Mouse (Mus musculus): Measurements from ENCODE around the gene Arhgef2. TPM values are rescaled to one million over a fixed set of nuclear protein-coding genes. Genes with fewer than 3 reads are reported as not detected.

Gene Arhgef2
- polyA plus RNA-seq, 1 experiment from 2014 or later = 127 TPM

DNA sequence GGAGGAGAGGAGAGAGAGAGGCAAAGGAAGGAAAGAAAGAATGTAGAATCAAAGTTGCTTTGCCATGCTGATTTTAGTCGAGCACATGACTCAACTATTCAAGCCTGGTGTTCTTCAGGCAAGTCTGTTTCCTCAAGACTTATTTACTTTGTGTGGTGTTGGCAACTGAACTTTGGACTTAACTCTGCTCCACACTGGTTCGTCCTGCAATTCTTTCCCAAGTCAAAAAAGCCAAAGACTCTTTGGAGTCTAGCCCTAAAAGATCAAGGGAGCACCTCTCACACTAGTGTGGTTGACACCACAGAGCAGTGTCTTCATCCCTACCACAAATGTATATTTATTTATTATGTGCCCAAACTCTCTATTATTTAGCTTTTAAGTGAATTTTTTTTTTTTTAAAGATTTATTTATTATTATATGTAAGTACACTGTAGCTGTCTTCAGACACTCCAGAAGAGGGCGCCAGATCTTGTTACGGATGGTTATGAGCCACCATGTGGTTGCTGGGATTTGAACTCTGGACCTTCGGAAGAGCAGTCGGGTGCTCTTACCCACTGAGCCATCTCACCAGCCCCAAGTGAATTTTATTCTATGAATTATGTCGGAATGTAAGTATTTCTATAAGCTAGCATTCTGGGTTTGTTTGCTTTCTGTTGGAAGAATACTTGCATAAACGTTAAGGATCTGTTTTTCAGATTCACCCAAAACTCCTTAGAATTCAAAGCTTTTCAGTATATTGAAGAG, 78.6 kb downstream of the Arhgef2 start:
- peak overlapping the region; percentile 99 for H3K4me3 ChIP-seq (ENCODE audit: low read depth, low read length)
- H3K36me3 ChIP-seq (ENCODE audit: insufficient read depth) = peaks cover 23% of the 10 kb centered on the region
- H3K4me2 ChIP-seq = peak overlapping the region; percentile 88
- H3K27me3 ChIP-seq (ENCODE audit: insufficient read depth, low read length) = no peaks in the 10 kb centered on the region
- H3K9me3 ChIP-seq (ENCODE audit: low read depth, low read length) = no peaks in the 10 kb centered on the region
- WGBS = 54% methylated on average over 7 of the region's 8 CpGs
- ATAC-seq (ENCODE audit: insufficient read depth) = no peak
- DNase-seq = no peak
- H3K27ac ChIP-seq (ENCODE audit: low read depth) = peak overlapping the region; percentile 81
- TF ChIP-seq CTCF (IDR thresholded peaks at IDR 0.05; ENCODE audit: low read depth) = no peak
- H3K4me1 ChIP-seq (ENCODE audit: insufficient read depth) = peaks cover 6% of the 10 kb centered on the region
- peak overlapping the region; percentile 34 for H3K9ac ChIP-seq

DNA sequence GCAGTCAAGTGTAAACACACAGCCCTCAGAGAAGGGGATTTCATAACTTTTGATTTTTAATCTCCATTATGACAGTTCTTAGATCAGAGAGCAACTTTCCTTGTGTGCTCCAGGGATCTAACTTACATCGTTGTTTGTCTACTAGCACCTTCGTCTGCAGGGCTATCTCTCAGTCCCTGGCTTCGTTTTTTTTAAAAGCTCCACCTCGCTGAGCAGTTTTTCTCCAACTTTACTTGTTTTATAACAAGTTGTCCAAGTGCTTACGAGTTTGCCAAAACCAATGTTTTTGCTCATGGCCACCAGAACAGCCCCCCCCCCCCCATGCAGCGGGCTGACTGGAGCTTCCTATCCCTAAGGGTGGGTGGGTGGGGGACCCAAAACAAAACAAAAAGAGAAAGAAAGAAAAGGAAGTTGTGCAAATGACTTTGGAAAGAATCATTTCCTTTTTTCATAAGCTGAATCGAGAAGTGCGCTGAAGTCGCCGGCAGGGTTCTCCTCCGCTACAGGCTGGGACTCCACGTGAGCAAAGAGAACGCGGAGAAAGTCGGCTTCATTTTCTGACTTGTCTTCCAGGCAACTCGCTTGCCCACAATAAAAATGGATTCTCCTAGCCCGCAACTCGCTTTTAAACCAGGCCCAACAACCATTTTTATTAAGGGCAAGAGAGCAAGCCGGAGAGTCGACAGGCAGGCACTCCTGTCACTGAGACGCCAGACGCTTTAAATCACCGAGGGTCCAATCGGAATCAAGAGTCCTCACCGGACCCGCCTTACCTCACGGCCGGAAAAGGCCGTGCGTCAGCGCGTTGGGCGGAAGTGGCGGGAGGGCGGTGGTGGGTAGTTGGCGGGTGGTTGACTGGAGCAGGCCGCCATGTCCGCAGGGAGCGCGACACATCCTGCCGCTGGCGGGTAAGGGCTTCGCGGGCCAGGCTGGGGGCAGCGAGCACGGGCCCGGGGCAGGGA, 79.5 kb downstream of the Arhgef2 start, which contains the start of gene Khdc4:
TSS of gene Khdc4 (plus strand) at position 824 of the 962 bp plus-strand sequence.
- Histone ChIP-seq H3K27ac (ENCODE audit: low read depth) (peak within 1 kb of the TSS; percentile 98), H3K36me3 (ENCODE audit: insufficient read depth) (peaks cover 32% of the 10 kb centered on the region), H3K9me3 (ENCODE audit: low read depth, low read length) (no peaks in the 10 kb centered on the region), H3K9ac (peak within 1 kb of the TSS; percentile 98), H3K27me3 (ENCODE audit: insufficient read depth, low read length) (no peaks in the 10 kb centered on the region), H3K4me2 (peak within 1 kb of the TSS; percentile 88), H3K4me1 (ENCODE audit: insufficient read depth) (peaks cover 6% of the 10 kb centered on the region), H3K4me3 (ENCODE audit: low read depth, low read length) (peak within 1 kb of the TSS; percentile 99)
- no peak; the same call in 1 of the 2 replicates for TF ChIP-seq CTCF (IDR thresholded peaks at IDR 0.05; ENCODE audit: low read depth)
- under 1% methylated on average over 47 of the region's 47 CpGs for WGBS
- ATAC-seq (ENCODE audit: insufficient read depth) (peak; percentile 99), DNase-seq (peak; percentile 99)

DNA sequence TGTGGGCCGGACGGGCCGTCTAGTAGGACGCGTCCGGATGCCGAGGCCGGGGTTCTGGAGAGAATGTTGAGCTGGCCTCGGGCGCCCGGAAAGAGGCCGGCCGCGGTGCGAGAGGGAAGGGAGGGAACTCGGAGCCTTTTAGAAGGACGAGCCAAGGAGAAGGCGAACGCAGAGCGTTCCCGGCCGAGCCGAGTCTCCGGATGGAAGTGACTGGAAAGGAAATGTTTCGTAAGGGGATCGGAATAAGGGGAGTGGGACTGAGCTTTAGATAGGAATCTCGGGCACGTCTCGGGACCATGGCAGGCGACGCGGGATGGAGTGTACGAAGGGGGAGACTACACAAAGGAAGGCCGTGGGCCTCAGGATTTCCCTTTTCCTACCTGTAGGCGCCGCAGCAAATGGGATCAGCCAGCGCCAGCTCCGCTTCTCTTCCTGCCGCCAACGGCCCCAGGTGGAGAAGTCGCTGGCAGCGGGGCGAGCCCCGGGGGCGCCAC, 80.2 kb downstream of the Arhgef2 start:
- ATAC-seq (ENCODE audit: insufficient read depth) (peak; percentile 63), DNase-seq (peak; percentile 73)
- peak overlapping the region; percentile 98 for H3K9ac ChIP-seq
- peak; percentile 39 for TF ChIP-seq CTCF (IDR thresholded peaks at IDR 0.05; ENCODE audit: low read depth)
- no peaks in the 10 kb centered on the region for H3K27me3 ChIP-seq (ENCODE audit: insufficient read depth, low read length)
- peak overlapping the region; percentile 99 for H3K4me3 ChIP-seq (ENCODE audit: low read depth, low read length)
- H3K36me3 ChIP-seq (ENCODE audit: insufficient read depth) = peaks cover 39% of the 10 kb centered on the region
- WGBS = under 1% methylated on average over 45 of the region's 45 CpGs
- H3K4me2 ChIP-seq = peak overlapping the region; percentile 88
- no peaks in the 10 kb centered on the region for H3K9me3 ChIP-seq (ENCODE audit: low read depth, low read length)
- peaks cover 6% of the 10 kb centered on the region for H3K4me1 ChIP-seq (ENCODE audit: insufficient read depth)
- peak overlapping the region; percentile 98 for H3K27ac ChIP-seq (ENCODE audit: low read depth)

DNA sequence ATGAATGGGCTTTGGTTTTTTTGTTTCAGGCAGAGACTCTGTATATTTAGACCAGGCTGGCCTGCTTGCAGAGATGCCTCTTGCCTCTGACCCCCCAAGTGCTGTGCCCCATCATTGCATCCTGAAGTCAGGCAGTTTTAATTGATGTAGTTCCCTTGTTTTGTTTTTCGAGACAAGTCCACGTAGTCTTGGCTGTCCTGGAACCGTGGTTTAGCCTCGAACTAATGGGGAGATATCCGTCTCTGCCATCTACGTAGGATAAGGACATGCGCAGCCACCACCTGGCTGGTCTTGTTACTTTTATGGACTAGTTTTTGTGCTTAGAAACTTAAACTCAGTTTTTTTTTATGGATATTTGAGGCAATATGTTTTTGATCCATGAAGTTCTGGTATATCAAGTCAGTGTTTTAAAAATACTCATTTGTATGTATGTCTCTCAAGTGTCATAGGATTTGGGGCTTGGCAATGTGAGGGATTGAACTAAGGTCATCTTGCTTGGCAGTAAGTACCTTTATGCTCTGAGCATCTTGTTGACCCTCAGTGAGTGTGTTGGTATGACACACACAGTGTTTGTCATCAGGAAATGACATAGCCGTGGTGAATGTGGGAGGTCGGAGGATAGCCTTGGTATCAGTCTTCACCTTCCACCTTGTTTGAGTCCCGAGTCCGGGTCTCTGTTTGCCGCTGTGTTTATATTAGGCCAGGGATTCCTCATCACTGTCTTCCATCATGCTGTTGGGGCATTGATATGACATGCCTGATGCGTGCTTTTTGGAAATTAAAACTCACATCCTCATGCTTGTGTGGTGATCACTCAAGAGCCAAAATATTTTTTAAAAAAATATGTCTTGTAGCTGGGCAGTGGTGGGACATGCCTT, 81.2 kb downstream of the Arhgef2 start:
- Histone ChIP-seq H3K4me3 (ENCODE audit: low read depth, low read length) (peak overlapping the region; percentile 99), H3K27ac (ENCODE audit: low read depth) (peak overlapping the region; percentile 98; the same call in 1 of the 2 replicates), H3K9ac (peak overlapping the region; percentile 98), H3K36me3 (ENCODE audit: insufficient read depth) (peaks cover 49% of the 10 kb centered on the region), H3K4me1 (ENCODE audit: insufficient read depth) (peaks cover 6% of the 10 kb centered on the region), H3K4me2 (peak overlapping the region; percentile 88), H3K9me3 (ENCODE audit: low read depth, low read length) (no peaks in the 10 kb centered on the region), H3K27me3 (ENCODE audit: insufficient read depth, low read length) (no peaks in the 10 kb centered on the region)
- no peak for TF ChIP-seq CTCF (IDR thresholded peaks at IDR 0.05; ENCODE audit: low read depth)
- WGBS = 15% methylated on average over 13 of the region's 13 CpGs
- ATAC-seq (ENCODE audit: insufficient read depth) = no peak
- peak; percentile 11 for DNase-seq

DNA sequence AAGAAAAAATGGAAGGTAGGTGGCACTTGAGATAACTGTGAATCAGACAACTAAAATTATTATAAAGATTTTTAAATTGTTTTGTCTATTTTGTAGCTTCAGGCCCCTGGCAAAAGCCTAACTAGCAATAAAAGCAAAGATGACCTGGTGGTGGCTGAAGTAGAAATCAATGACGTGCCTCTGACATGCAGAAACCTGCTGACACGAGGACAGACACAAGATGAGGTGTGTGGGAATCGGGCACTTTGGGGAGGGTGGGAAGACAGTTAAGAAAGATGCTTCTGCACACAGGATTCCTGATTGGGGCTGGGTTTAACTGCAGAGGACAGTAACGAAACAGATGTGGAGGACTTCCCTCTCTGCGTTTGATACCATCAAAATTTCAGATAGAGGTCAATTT, 83.3 kb downstream of the Arhgef2 start:
- no peak for DNase-seq
- Histone ChIP-seq H3K36me3 (ENCODE audit: insufficient read depth) (peaks cover 69% of the 10 kb centered on the region), H3K9ac (no peak overlapping the region)

DNA sequence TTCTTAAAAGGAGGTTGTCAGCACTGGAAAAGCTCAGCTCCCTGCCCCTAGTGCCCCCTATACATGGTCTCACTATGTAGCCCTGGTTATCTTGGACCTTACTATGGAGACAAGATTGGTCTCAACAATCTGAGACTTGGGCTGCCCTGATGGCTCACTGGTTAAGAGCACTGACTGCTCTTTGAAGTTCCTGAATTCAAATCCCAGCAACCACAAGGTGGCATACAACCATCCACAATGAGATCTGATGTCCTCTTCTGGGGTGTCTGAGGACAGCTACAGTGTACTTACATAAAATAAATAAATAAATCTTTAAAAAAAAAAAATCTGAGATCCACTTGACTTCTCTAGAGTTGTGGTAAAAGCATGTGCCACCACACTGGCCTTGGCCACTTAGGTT, 89.8 kb downstream of the Arhgef2 start:
- Histone ChIP-seq H3K4me2 (no peak overlapping the region), H3K27me3 (ENCODE audit: insufficient read depth, low read length) (no peaks in the 10 kb centered on the region), H3K4me1 (ENCODE audit: insufficient read depth) (no peaks in the 10 kb centered on the region), H3K36me3 (ENCODE audit: insufficient read depth) (peaks cover 99% of the 10 kb centered on the region), H3K9me3 (ENCODE audit: low read depth, low read length) (no peaks in the 10 kb centered on the region), H3K27ac (ENCODE audit: low read depth) (no peak overlapping the region), H3K4me3 (ENCODE audit: low read depth, low read length) (no peak overlapping the region), H3K9ac (no peak overlapping the region)
- ATAC-seq (ENCODE audit: insufficient read depth) (no peak), DNase-seq (no peak)
- no peak for TF ChIP-seq CTCF (IDR thresholded peaks at IDR 0.05; ENCODE audit: low read depth)

More for the DNA sequence above, 83.3 kb downstream of the Arhgef2 start:
- Histone ChIP-seq H3K27me3 (ENCODE audit: insufficient read depth, low read length) (no peaks in the 10 kb centered on the region), H3K4me3 (ENCODE audit: low read depth, low read length) (no peak overlapping the region), H3K27ac (ENCODE audit: low read depth) (no peak overlapping the region), H3K9me3 (ENCODE audit: low read depth, low read length) (no peaks in the 10 kb centered on the region), H3K4me1 (ENCODE audit: insufficient read depth) (peaks cover 6% of the 10 kb centered on the region), H3K4me2 (no peak overlapping the region)
- ATAC-seq (ENCODE audit: insufficient read depth) = no peak
- 75% methylated on average over 5 of the region's 5 CpGs for WGBS
- TF ChIP-seq CTCF (IDR thresholded peaks at IDR 0.05; ENCODE audit: low read depth) = no peak

Other genes starting within 250 kb of the Arhgef2 start
- 4.5 and 4.9 TPM in 2 replicates for gene Paqr6, start 241.4 kb upstream of the Arhgef2 start, polyA plus RNA-seq (2014; fragmentation: Nextera tagmentation; extraction: Ambion mirVana)
- gene Bglap3, start 233.2 kb upstream of the Arhgef2 start, polyA plus RNA-seq (2014; fragmentation: Nextera tagmentation; extraction: Ambion mirVana) = 0.19 and 0.24 TPM in 2 replicates
- gene Bglap2, start 227.3 kb upstream of the Arhgef2 start, polyA plus RNA-seq (2014; fragmentation: Nextera tagmentation; extraction: Ambion mirVana) = not detected in 2 replicates
- not detected in 2 replicates for gene Bglap, start 221.5 kb upstream of the Arhgef2 start, polyA plus RNA-seq (2014; fragmentation: Nextera tagmentation; extraction: Ambion mirVana)
- gene Pmf1, start 195.6 kb upstream of the Arhgef2 start, polyA plus RNA-seq (2014; fragmentation: Nextera tagmentation; extraction: Ambion mirVana) = 162 and 173 TPM in 2 replicates
- 16.6 and 18.3 TPM in 2 replicates for gene Slc25a44, start 180.8 kb upstream of the Arhgef2 start, polyA plus RNA-seq (2014; fragmentation: Nextera tagmentation; extraction: Ambion mirVana)
- gene Sema4a, start 144.8 kb upstream of the Arhgef2 start, polyA plus RNA-seq (2014; fragmentation: Nextera tagmentation; extraction: Ambion mirVana) = 2.8 TPM in 2 replicates
- 70.0 TPM in 2 replicates for gene Lmna, start 96.0 kb upstream of the Arhgef2 start, polyA plus RNA-seq (2014; fragmentation: Nextera tagmentation; extraction: Ambion mirVana)
- gene Mex3a, start 73.6 kb upstream of the Arhgef2 start, polyA plus RNA-seq (2014; fragmentation: Nextera tagmentation; extraction: Ambion mirVana) = 25.0 and 25.4 TPM in 2 replicates
- gene Rab25, start 57.7 kb upstream of the Arhgef2 start, polyA plus RNA-seq (2014; fragmentation: Nextera tagmentation; extraction: Ambion mirVana) = 21.3 and 22.1 TPM in 2 replicates
- 77.6 and 93.9 TPM in 2 replicates for gene Lamtor2, start 52.9 kb upstream of the Arhgef2 start, polyA plus RNA-seq (2014; fragmentation: Nextera tagmentation; extraction: Ambion mirVana)
- 64.9 and 68.5 TPM in 2 replicates for gene Ubqln4, start 52.2 kb upstream of the Arhgef2 start, polyA plus RNA-seq (2014; fragmentation: Nextera tagmentation; extraction: Ambion mirVana)
- 278 and 285 TPM in 2 replicates for gene Ssr2, start 30.1 kb upstream of the Arhgef2 start, polyA plus RNA-seq (2014; fragmentation: Nextera tagmentation; extraction: Ambion mirVana)
- gene Rxfp4, start 47.2 kb downstream of the Arhgef2 start, polyA plus RNA-seq (2014; fragmentation: Nextera tagmentation; extraction: Ambion mirVana) = not detected in 2 replicates
- gene Khdc4, start 79.8 kb downstream of the Arhgef2 start, polyA plus RNA-seq (2014; fragmentation: Nextera tagmentation; extraction: Ambion mirVana) = 89.2 and 100 TPM in 2 replicates
- 56.9 and 58.4 TPM in 2 replicates for gene Rit1, start 110.9 kb downstream of the Arhgef2 start, polyA plus RNA-seq (2014; fragmentation: Nextera tagmentation; extraction: Ambion mirVana)
- 6.3 and 7.6 TPM in 2 replicates for gene Syt11, start 169.2 kb downstream of the Arhgef2 start, polyA plus RNA-seq (2014; fragmentation: Nextera tagmentation; extraction: Ambion mirVana)
- gene Gon4l, start 229.3 kb downstream of the Arhgef2 start, polyA plus RNA-seq (2014; fragmentation: Nextera tagmentation; extraction: Ambion mirVana) = 14.8 and 17.9 TPM in 2 replicates